Comparison of ENCODE assay signal across 9 mouse cellular contexts in genomic region chr11:96234906-96235305, GRCm38 (mm10). TPM values are rescaled to one million over a fixed set of nuclear protein-coding genes. Genes with fewer than 3 reads are reported as not detected.
A peak's percentile ranks its signal among the peaks of the same experiment; 100 is the strongest.
DNase-seq lines count a peak whose midpoint lies in the region; ATAC-seq lines count a peak whose summit lies in the region.
"Had no signal": no experiment of that assay in that cellular context is flagged by ENCODE, and none has a peak within 500 bp of the region (broad histone marks: within the 10 kb centered on the region; RNA-seq: fewer than 3 reads in every experiment).

No protein-coding gene starts in this region.

- no peak for ATAC-seq in midbrain, embryonic 15.5 days (replicated peaks)
- ATAC-seq in liver, embryonic 13.5 days (ENCODE audit: low read depth) = no peak

- H3K36me3 ChIP-seq in midbrain, embryonic 10.5 days = no peaks in the 10 kb centered on the region
- H3K36me3 ChIP-seq in midbrain, embryonic 15.5 days (replicated peaks) = no peaks in the 10 kb centered on the region
- no peaks in the 10 kb centered on the region for H3K36me3 ChIP-seq in liver, embryonic 13.5 days
- H3K36me3 ChIP-seq: heart, embryonic 13.5 days had no signal

- H3K9me3 ChIP-seq in midbrain, embryonic 10.5 days (replicated peaks) = no peaks in the 10 kb centered on the region
- H3K9me3 ChIP-seq in midbrain, embryonic 15.5 days = no peaks in the 10 kb centered on the region
- no peaks in the 10 kb centered on the region for H3K9me3 ChIP-seq in liver, embryonic 13.5 days (replicated peaks)
- H3K9me3 ChIP-seq: heart, embryonic 13.5 days had no signal

- H3K9ac ChIP-seq in midbrain, embryonic 15.5 days = no peak overlapping the region
- no peak overlapping the region for H3K9ac ChIP-seq in liver, embryonic 13.5 days
- H3K9ac ChIP-seq: heart, embryonic 13.5 days had no signal

- 3% methylated on average over 12 of the region's 12 CpGs for WGBS in midbrain, embryonic 10.5 days
- WGBS in midbrain, embryonic 15.5 days = 3% methylated on average over 12 of the region's 12 CpGs
- 2% methylated on average over 12 of the region's 12 CpGs for WGBS in liver, embryonic 13.5 days (ENCODE audit: insufficient replicate concordance)

- DNase-seq in adrenal gland, adult (ENCODE audit: inconsistent age in 2 of 2, low spot score in 1 of 2) = peak; percentile 41 to 84
- DNase-seq in adrenal gland, adult 8-10 months = no peak
- peak; percentile 57 for DNase-seq in midbrain, embryonic 10.5 days (ENCODE audit: low spot score)
- peak; percentile 5 for DNase-seq in c-Kit-positive CD71-positive TER-119-negative erythroid progenitor cells, embryonic 14.5 days (ENCODE audit: low read depth)
- DNase-seq in heart, postnatal 10 days = peak; percentile 52 to 74
- DNase-seq in liver, embryonic 13.5 days = peak; percentile 6
- peak; percentile 2 to 6 for DNase-seq in right cerebral cortex, postnatal 36 days (ENCODE audit: low spot score in 2 of 2)

- no peaks in the 10 kb centered on the region for H3K4me1 ChIP-seq in midbrain, embryonic 10.5 days
- no peaks in the 10 kb centered on the region for H3K4me1 ChIP-seq in midbrain, embryonic 15.5 days
- H3K4me1 ChIP-seq in liver, embryonic 13.5 days (replicated peaks) = no peaks in the 10 kb centered on the region
- H3K4me1 ChIP-seq: heart, embryonic 13.5 days had no signal

- H3K4me3 ChIP-seq in midbrain, embryonic 10.5 days = no peak overlapping the region
- no peak overlapping the region for H3K4me3 ChIP-seq in midbrain, embryonic 15.5 days
- H3K4me3 ChIP-seq in liver, embryonic 13.5 days (replicated peaks) = no peak overlapping the region
- H3K4me3 ChIP-seq: heart, embryonic 13.5 days had no signal

- intact Hi-C loops in heart, postnatal 10 days (cut with DNase I) = loop anchor here (1.0 kb wide), 1 partner anchor 90 kb away; no protein-coding TSS in a partner anchor

- H3K27me3 ChIP-seq in midbrain, embryonic 10.5 days (ENCODE audit: low read depth, poor library complexity, severe bottlenecking) = peaks cover 54% of the 10 kb centered on the region
- H3K27me3 ChIP-seq in midbrain, embryonic 15.5 days (replicated peaks) = peaks cover 56% of the 10 kb centered on the region
- peaks cover 55% of the 10 kb centered on the region for H3K27me3 ChIP-seq in liver, embryonic 13.5 days

- H3K4me2 ChIP-seq in midbrain, embryonic 15.5 days = no peak overlapping the region
- H3K4me2 ChIP-seq in liver, embryonic 13.5 days = no peak overlapping the region
- H3K4me2 ChIP-seq: heart, embryonic 13.5 days had no signal

- H3K27ac ChIP-seq in midbrain, embryonic 10.5 days (replicated peaks) = no peak overlapping the region
- H3K27ac ChIP-seq in midbrain, embryonic 15.5 days = no peak overlapping the region
- no peak overlapping the region for H3K27ac ChIP-seq in liver, embryonic 13.5 days
- H3K27ac ChIP-seq: heart, embryonic 13.5 days had no signal

RNA-seq across cellular contexts. Expression of gene Hoxb9, which starts 36.4 kb away (rescaled TPM):
- 100 to 1,000 TPM; 157 to 250 (median 226) TPM for total RNA-seq in adrenal gland, adult 8-10 months (2022)
- polyA plus RNA-seq in midbrain, embryonic 10.5 days (2016; fragmentation: Nextera tagmentation; extraction: Ambion mirVana) = not detected in 2 replicates
- polyA plus RNA-seq in midbrain, embryonic 15.5 days (2015; fragmentation: Nextera tagmentation; extraction: Ambion mirVana) = not detected in 2 replicates
- not detected for total RNA-seq in heart, postnatal 10 days (2021)
- 0.06 TPM in 1 of 2 replicates, not detected in the other for polyA plus RNA-seq in liver, embryonic 13.5 days (2015; fragmentation: Nextera tagmentation; extraction: Ambion mirVana)
- polyA plus RNA-seq: heart, embryonic 13.5 days had no signal

RNA-seq across cellular contexts. Expression of gene Hoxb13, which starts 40.8 kb away (rescaled TPM):
- not detected for total RNA-seq in adrenal gland, adult 8-10 months (2022)
- polyA plus RNA-seq in midbrain, embryonic 10.5 days (2016; fragmentation: Nextera tagmentation; extraction: Ambion mirVana) = not detected in 2 replicates
- not detected in 2 replicates for polyA plus RNA-seq in midbrain, embryonic 15.5 days (2015; fragmentation: Nextera tagmentation; extraction: Ambion mirVana)
- total RNA-seq in heart, postnatal 10 days (2021) = not detected
- polyA plus RNA-seq in liver, embryonic 13.5 days (2015; fragmentation: Nextera tagmentation; extraction: Ambion mirVana) = not detected in 2 replicates
- polyA plus RNA-seq: heart, embryonic 13.5 days had no signal

RNA-seq across cellular contexts. Expression of gene Hoxb8, which starts 46.8 kb away (rescaled TPM):
- 10 to 100 TPM; 50.4 to 99.8 (median 83.6) TPM for total RNA-seq in adrenal gland, adult 8-10 months (2022)
- not detected in 2 replicates for polyA plus RNA-seq in midbrain, embryonic 10.5 days (2016; fragmentation: Nextera tagmentation; extraction: Ambion mirVana)
- polyA plus RNA-seq in midbrain, embryonic 15.5 days (2015; fragmentation: Nextera tagmentation; extraction: Ambion mirVana) = not detected in 2 replicates
- not detected for total RNA-seq in heart, postnatal 10 days (2021)
- 0.06 TPM in 1 of 2 replicates, not detected in the other for polyA plus RNA-seq in liver, embryonic 13.5 days (2015; fragmentation: Nextera tagmentation; extraction: Ambion mirVana)
- polyA plus RNA-seq: heart, embryonic 13.5 days had no signal

RNA-seq across cellular contexts. Expression of gene Hoxb7, which starts 51.5 kb away (rescaled TPM):
- 10 to 100 TPM; 44.6 to 62.9 (median 53.0) TPM for total RNA-seq in adrenal gland, adult 8-10 months (2022)
- polyA plus RNA-seq in midbrain, embryonic 10.5 days (2016; fragmentation: Nextera tagmentation; extraction: Ambion mirVana) = not detected in 2 replicates
- polyA plus RNA-seq in midbrain, embryonic 15.5 days (2015; fragmentation: Nextera tagmentation; extraction: Ambion mirVana) = not detected in 2 replicates
- not detected for total RNA-seq in heart, postnatal 10 days (2021)
- 0.16 and 0.32 TPM in 2 replicates for polyA plus RNA-seq in liver, embryonic 13.5 days (2015; fragmentation: Nextera tagmentation; extraction: Ambion mirVana)

RNA-seq across cellular contexts. Expression of gene Hoxb6, which starts 57.4 kb away (rescaled TPM):
- total RNA-seq in adrenal gland, adult 8-10 months (2022) = 10 to 100 TPM; 56.4 to 77.8 (median 59.5) TPM
- polyA plus RNA-seq in midbrain, embryonic 10.5 days (2016; fragmentation: Nextera tagmentation; extraction: Ambion mirVana) = not detected in 2 replicates
- 0.13 and 0.34 TPM in 2 replicates for polyA plus RNA-seq in midbrain, embryonic 15.5 days (2015; fragmentation: Nextera tagmentation; extraction: Ambion mirVana)
- not detected for total RNA-seq in heart, postnatal 10 days (2021)
- polyA plus RNA-seq in liver, embryonic 13.5 days (2015; fragmentation: Nextera tagmentation; extraction: Ambion mirVana) = 0.07 and 0.14 TPM in 2 replicates
